Mouse (Mus musculus) lung, postnatal 0 days (tissue): ENCODE measurements around the gene Hist1h2ap. TPM values are rescaled to one million over a fixed set of nuclear protein-coding genes. Genes with fewer than 3 reads are reported as not detected.
A peak's percentile ranks its signal among the peaks of the same experiment; 100 is the strongest.
"Not testable (repeated sequence)": the region's sequence is repeated elsewhere in the genome, so short reads cannot be mapped to it uniquely, and the experiment has no call there.

ENCODE experiments used
- ATAC-seq: fragments of 200-750 bp; cut with Nextera tagmentation; 2 replicates; pipeline ENCODE4 v1.8.0; 2017; ENCODE audit warnings: moderate library complexity
- DNase-seq: peaks from one replicate; pipeline ENCODE4 v3.0.0-alpha.2; 2016; ENCODE audit warnings: low spot score
- H3K27ac ChIP-seq: fragments of 300-500 bp; sonication (generic); 2 replicates; pipeline ENCODE4 v1.5.1; 2014; ENCODE audit warnings: antibody characterized with exemption, mild to moderate bottlenecking, low read length, mixed read lengths
- H3K27me3 ChIP-seq: fragments of 300-500 bp; sonication (generic); replicated peaks from 2 replicates; pipeline ENCODE4 v1.6.1; 2014; ENCODE audit warnings: low read length, mixed read lengths; ENCODE audit not compliant: insufficient read depth
- H3K36me3 ChIP-seq: fragments of 300-500 bp; sonication (generic); 2 replicates; pipeline ENCODE4 v1.6.1; 2014; ENCODE audit warnings: low read length, mixed read lengths; ENCODE audit not compliant: insufficient read depth
- H3K4me1 ChIP-seq: fragments of 300-500 bp; sonication (generic); 2 replicates; pipeline ENCODE4 v1.6.1; 2014; ENCODE audit warnings: antibody characterized with exemption, low read depth, low read length, mixed read lengths; ENCODE audit not compliant: insufficient read depth
- H3K4me2 ChIP-seq: fragments of 300-500 bp; sonication (generic); replicated peaks from 2 replicates; pipeline ENCODE4 v1.6.1; 2014; ENCODE audit warnings: low read depth, mild to moderate bottlenecking, low read length, moderate library complexity, mixed read lengths
- H3K4me3 ChIP-seq: fragments of 300-500 bp; sonication (generic); 2 replicates; pipeline ENCODE4 v1.5.1; 2014; ENCODE audit warnings: low read depth, low read length
- H3K9ac ChIP-seq: fragments of 300-500 bp; sonication (generic); replicated peaks from 2 replicates; pipeline ENCODE4 v1.6.1; 2014; ENCODE audit warnings: low read depth, mild to moderate bottlenecking
- H3K9me3 ChIP-seq: fragments of 300-500 bp; sonication (generic); 2 replicates; pipeline ENCODE4 v1.6.1; 2016; ENCODE audit warnings: low read length, mixed read lengths
- CTCF ChIP-seq: IDR thresholded peaks from 2 replicates; pipeline ENCODE4 v1.5.1; 2016; ENCODE audit warnings: antibody characterized with exemption, mild to moderate bottlenecking
- EP300 ChIP-seq: IDR thresholded peaks from 2 replicates; pipeline ENCODE4 v1.6.1; 2016; ENCODE audit warnings: antibody characterized with exemption, mild to moderate bottlenecking, control low read depth
- WGBS: fragments of 180-500 bp; shearing (Covaris S2); extraction: QIAGEN DNeasy Blood & Tissue Kit; methylation state at CpG from one replicate; pipeline ENCODE4 v1.1.7; 2014; 5-methylcytosine and 5-hydroxymethylcytosine counted together
- polyA plus RNA-seq: library from polyadenylated mRNA; unstranded; fragments of >200 nt; fragmentation: Nextera tagmentation; extraction: Ambion mirVana; gene quantifications from 2 replicates; pipeline ENCODE4 v1.2.1, GENCODE M21; 2015

The Hist1h2ap gene
- polyA plus RNA-seq, 1 experiment from 2014 or later, result 382 TPM

DNA sequence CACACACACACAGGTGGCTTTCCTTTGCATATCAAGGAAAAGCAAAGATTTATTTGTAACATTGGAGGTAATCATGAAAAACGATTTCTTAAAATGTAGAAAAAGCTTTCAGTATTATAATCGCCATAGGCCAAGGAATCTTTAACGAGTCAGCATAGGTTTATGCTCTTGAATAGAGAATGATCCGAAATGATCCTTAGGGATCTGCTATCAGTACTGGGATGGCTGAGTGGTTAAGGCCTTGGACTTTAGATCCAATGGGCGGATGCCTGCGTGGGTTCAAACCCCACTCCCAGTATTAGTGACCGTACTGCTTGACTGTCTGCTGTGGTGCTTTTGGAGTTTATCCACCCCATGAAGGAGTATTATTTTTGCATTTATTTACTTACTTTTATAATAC, 37.7 kb downstream of the Hist1h2ap start:
- ATAC-seq, result no peak
- no peak for TF ChIP-seq EP300
- TF ChIP-seq CTCF, result no peak
- DNase-seq, result no peak
- H3K36me3 ChIP-seq, result no peaks in the 10 kb centered on the region
- no peaks in the 10 kb centered on the region for H3K4me1 ChIP-seq
- WGBS, result 91% methylated on average over 7 of the region's 7 CpGs
- H3K9ac ChIP-seq, result no peak overlapping the region
- no peak overlapping the region for H3K27ac ChIP-seq
- no peak overlapping the region for H3K4me3 ChIP-seq
- H3K9me3 ChIP-seq, result no peaks in the 10 kb centered on the region
- no peaks in the 10 kb centered on the region for H3K27me3 ChIP-seq
- no peak overlapping the region for H3K4me2 ChIP-seq

- Histone ChIP-seq H3K36me3 (no peaks in the 10 kb centered on the region), H3K9ac (no peak overlapping the region), H3K4me3 (peak overlapping the region; percentile 19), H3K9me3 (no peaks in the 10 kb centered on the region), H3K4me1 (no peaks in the 10 kb centered on the region), H3K4me2 (peak overlapping the region; percentile 52), H3K27ac (no peak overlapping the region), H3K27me3 (no peaks in the 10 kb centered on the region)
- 9% methylated on average over 17 of the region's 18 CpGs for WGBS
- no peak for TF ChIP-seq EP300
- no peak for TF ChIP-seq CTCF
- no peak for ATAC-seq
- DNase-seq, result peak; percentile 15
Observed at GRCm38 (mm10) chr13:21790601-21791283, 42.6 kb downstream of the Hist1h2ap start.

DNA sequence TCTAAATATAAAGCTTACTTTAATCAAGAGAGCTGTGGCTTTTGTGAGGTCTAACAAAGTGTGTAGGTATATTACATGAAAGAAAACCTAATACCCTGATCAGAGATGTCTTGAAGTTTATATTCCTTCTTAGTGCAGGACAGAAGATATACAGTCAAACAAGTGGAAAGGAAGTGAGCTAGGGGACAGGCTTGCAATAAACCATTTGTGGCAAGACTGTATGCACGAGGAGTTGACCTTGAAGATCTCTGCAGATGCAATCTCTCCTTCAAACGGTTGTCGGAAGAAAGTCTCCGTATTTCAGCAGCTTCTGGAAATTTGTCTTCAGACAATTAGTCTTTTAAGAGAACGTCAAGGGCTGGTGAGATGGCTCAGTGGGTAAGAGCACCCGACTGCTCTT, 43.4 kb downstream of the Hist1h2ap start:
- H3K4me3 ChIP-seq, result no peak overlapping the region
- H3K27ac ChIP-seq, result no peak overlapping the region
- H3K4me1 ChIP-seq, result no peaks in the 10 kb centered on the region

DNA sequence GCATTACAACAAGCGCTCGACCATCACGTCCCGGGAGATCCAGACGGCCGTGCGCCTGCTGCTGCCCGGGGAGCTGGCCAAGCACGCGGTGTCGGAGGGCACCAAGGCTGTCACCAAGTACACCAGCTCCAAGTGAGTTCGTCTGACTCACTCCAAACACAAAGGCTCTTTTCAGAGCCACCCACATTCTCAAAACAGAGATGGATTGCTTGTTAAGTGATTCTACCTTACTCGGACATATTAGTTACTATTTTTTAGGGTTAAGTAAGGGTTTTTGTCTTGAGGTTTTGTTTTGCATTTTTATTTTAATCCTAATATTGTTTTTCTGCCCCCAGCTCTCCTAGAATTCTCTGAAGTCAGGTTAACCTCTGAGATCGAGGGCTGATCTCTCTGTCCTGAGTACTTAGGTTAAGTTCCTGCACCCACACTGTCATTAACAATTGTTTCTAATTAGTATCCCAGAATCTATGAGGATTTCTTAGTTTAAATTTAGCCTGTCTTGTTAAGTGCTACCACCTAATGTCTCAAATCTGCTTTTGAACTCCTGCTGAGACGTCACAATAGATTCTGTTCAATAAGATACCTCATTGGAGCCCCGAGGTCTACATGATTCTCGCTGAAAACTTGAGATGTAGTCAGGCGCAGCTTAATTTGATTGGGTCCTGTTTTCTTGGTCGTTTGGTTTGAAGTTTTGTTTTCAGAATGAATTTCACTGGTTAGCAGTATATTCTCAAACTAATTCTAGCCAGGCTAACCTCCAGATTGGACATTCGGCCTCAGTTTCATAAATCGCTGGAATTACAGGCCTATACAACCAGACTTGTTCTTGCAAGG, 45.3 kb downstream of the Hist1h2ap start:
- 27% methylated on average over 13 of the region's 21 CpGs for WGBS
- DNase-seq (peak; percentile 27), ATAC-seq (peak; percentile 24)
- no peak for TF ChIP-seq CTCF
- TF ChIP-seq EP300, result no peak
- Histone ChIP-seq H3K27ac (no peak overlapping the region), H3K9ac (no peak overlapping the region), H3K4me1 (no peaks in the 10 kb centered on the region), H3K36me3 (no peaks in the 10 kb centered on the region), H3K9me3 (no peaks in the 10 kb centered on the region), H3K4me3 (peak overlapping the region; percentile 33; the same call in 1 of the 2 replicates), H3K4me2 (peak overlapping the region; percentile 47; the same call in 1 of the 2 replicates), H3K27me3 (no peaks in the 10 kb centered on the region)

More for the DNA sequence above, 43.4 kb downstream of the Hist1h2ap start:
- ATAC-seq, result no peak
- no peak for TF ChIP-seq EP300
- H3K4me2 ChIP-seq, result no peak overlapping the region
- 45% methylated on average over 6 of the region's 6 CpGs for WGBS
- no peaks in the 10 kb centered on the region for H3K36me3 ChIP-seq
- no peaks in the 10 kb centered on the region for H3K27me3 ChIP-seq
- H3K9ac ChIP-seq, result no peak overlapping the region
- no peaks in the 10 kb centered on the region for H3K9me3 ChIP-seq
- peak; percentile 3 for DNase-seq

DNA sequence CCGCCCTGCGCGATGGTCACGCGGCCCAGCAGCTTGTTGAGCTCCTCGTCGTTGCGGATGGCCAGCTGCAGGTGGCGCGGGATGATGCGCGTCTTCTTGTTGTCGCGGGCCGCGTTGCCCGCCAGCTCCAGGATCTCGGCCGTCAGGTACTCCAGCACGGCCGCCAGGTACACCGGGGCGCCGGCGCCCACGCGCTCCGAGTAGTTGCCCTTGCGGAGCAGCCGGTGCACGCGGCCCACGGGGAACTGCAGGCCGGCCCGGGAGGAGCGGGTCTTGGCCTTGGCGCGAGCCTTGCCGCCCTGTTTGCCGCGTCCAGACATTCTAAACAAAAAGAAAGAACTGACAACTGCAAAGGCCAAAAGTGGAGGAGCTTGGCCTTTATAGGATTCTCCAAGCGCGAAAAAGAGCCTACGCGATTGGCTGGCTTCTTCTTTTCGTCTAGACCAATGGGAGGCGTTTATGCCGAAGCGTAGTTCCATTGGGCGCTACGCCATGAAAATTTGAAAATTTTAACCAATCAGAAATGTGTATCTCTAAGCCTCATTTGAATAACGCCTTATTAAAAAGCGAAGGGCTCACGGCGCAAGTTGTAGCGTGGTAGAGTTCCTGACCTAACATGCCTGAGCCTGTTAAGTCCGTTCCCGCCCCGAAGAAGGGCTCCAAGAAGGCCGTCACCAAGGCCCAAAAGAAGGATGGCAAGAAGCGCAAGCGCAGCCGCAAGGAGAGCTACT, 46.2 kb downstream of the Hist1h2ap start, which contains the start of the genes Hist1h2an and Hist1h2bp:
Hist1h2an (minus strand) TSS at position 320 of the 731 bp plus-strand sequence.
Hist1h2bp (plus strand) TSS at position 563 of the 731 bp plus-strand sequence.
- not testable (repeated sequence) for H3K36me3 ChIP-seq, H3K4me1 ChIP-seq, H3K9ac ChIP-seq, H3K9me3 ChIP-seq, H3K27me3 ChIP-seq
- WGBS, result under 1% methylated on average over 32 of the region's 63 CpGs
- peak; percentile 98 for DNase-seq
- Histone ChIP-seq H3K4me3 (peak within 1 kb of the TSS; percentile 33), H3K4me2 (peak within 1 kb of the TSS; percentile 47), H3K27ac (0 out of 2 replicates have a peak within 1 kb of the TSS, but pooled peaks have one; percentile 55)
- TF ChIP-seq EP300, result 0 out of 2 replicates have a peak, but pooled peaks have one; percentile 43
- ATAC-seq, result peak; percentile 96
